Comparison of ENCODE assay signal across 8 mouse cellular contexts in genomic region chr10:79533126-79533911, GRCm38 (mm10). TPM values are rescaled to one million over a fixed set of nuclear protein-coding genes. Genes with fewer than 3 reads are reported as not detected.
DNase-seq lines count a peak whose midpoint lies in the region; ATAC-seq and TF ChIP-seq lines count a peak whose summit lies in the region.

Plpp2 (minus strand) TSS chr10:79533796.

- peak; percentile 45 for TF ChIP-seq CTCF in E14TG2a.4 (conservative IDR thresholded peaks at IDR 0.05; ENCODE audit: low read length)
- TF ChIP-seq CTCF in heart, postnatal 0 days (IDR thresholded peaks at IDR 0.05; ENCODE audit: low read depth): peak; percentile 49

- H3K4me1 ChIP-seq in E14TG2a.4 (replicated peaks; ENCODE audit: low read depth, low read length): peaks cover 40% of the 10 kb centered on the region
- peaks cover 10% of the 10 kb centered on the region for H3K4me1 ChIP-seq in heart, postnatal 0 days (ENCODE audit: control insufficient read depth, insufficient read depth)
- peaks cover 13% of the 10 kb centered on the region for H3K4me1 ChIP-seq in neural tube, embryonic 12.5 days

- peaks cover 43% of the 10 kb centered on the region for H3K27me3 ChIP-seq in E14TG2a.4 (ENCODE audit: insufficient read depth, low read length)
- peaks cover 9% of the 10 kb centered on the region; the same call in 1 of the 2 replicates for H3K27me3 ChIP-seq in heart, postnatal 0 days (ENCODE audit: control insufficient read depth, insufficient read depth, low read length)
- H3K27me3 ChIP-seq in neural tube, embryonic 12.5 days (replicated peaks): no peaks in the 10 kb centered on the region

- peak within 1 kb of the TSS; percentile 97 for H3K4me2 ChIP-seq in heart, postnatal 0 days (ENCODE audit: low read depth, low read length)
- H3K4me2 ChIP-seq in neural tube, embryonic 12.5 days (replicated peaks): peak within 1 kb of the TSS; percentile 98

- peak within 1 kb of the TSS; percentile 61 for H3K9ac ChIP-seq in heart, postnatal 0 days (replicated peaks; ENCODE audit: low read depth, low read length)
- peak within 1 kb of the TSS; percentile 48 for H3K9ac ChIP-seq in neural tube, embryonic 12.5 days

- peak; percentile 77 for ATAC-seq in heart, postnatal 0 days (ENCODE audit: insufficient read depth, low read depth)
- ATAC-seq in neural tube, embryonic 12.5 days (ENCODE audit: low FRiP score, low read depth): peak; percentile 75

- no peak within 1 kb of the TSS for H3K27ac ChIP-seq in heart, postnatal 0 days (ENCODE audit: low read depth)
- H3K27ac ChIP-seq in neural tube, embryonic 12.5 days: no peak within 1 kb of the TSS

- under 1% methylated on average over 52 of the region's 52 CpGs for WGBS in heart, postnatal 0 days
- under 1% methylated on average over 52 of the region's 52 CpGs for WGBS in neural tube, embryonic 12.5 days

- peaks cover 20% of the 10 kb centered on the region for H3K36me3 ChIP-seq in E14TG2a.4 (ENCODE audit: insufficient read depth, low read length)
- no peaks in the 10 kb centered on the region for H3K36me3 ChIP-seq in heart, postnatal 0 days (replicated peaks; ENCODE audit: control insufficient read depth, insufficient read depth, low read length)
- peaks cover 1% of the 10 kb centered on the region; the same call in 1 of the 2 replicates for H3K36me3 ChIP-seq in neural tube, embryonic 12.5 days

- H3K9me3 ChIP-seq in E14TG2a.4 (ENCODE audit: low read length): no peaks in the 10 kb centered on the region
- H3K9me3 ChIP-seq in heart, postnatal 0 days (replicated peaks; ENCODE audit: control insufficient read depth, low read length): no peaks in the 10 kb centered on the region
- H3K9me3 ChIP-seq in neural tube, embryonic 12.5 days: no peaks in the 10 kb centered on the region

- peak within 1 kb of the TSS; percentile 90 for H3K4me3 ChIP-seq in E14TG2a.4 (replicated peaks; ENCODE audit: low read length)
- H3K4me3 ChIP-seq in heart, postnatal 0 days (ENCODE audit: low read depth, low read length): peak within 1 kb of the TSS; percentile 67
- H3K4me3 ChIP-seq in neural tube, embryonic 12.5 days: peak within 1 kb of the TSS; percentile 60

- peak; percentile 63 for DNase-seq in c-Kit-positive CD71-negative TER-119-negative erythroid progenitor cells, embryonic 14.5 days (ENCODE audit: low read depth)
- DNase-seq in fibroblast of lung, adult 2 months (ENCODE audit: low read depth): peak; percentile 34
- DNase-seq in heart, postnatal 0 days (ENCODE audit: low spot score): peak; percentile 51
- DNase-seq in kidney, postnatal 25 days: peak; percentile 91 to 95
- peak; percentile 90 to 91 for DNase-seq in lung, adult 18-20 months
- DNase-seq in testis, postnatal 10 days (ENCODE audit: low spot score): peak; percentile 87

- no peak for TF ChIP-seq EP300 in heart, postnatal 0 days (IDR thresholded peaks at IDR 0.05; ENCODE audit: low read depth)

RNA-seq across cellular contexts. Expression of gene Plpp2, which starts in this region (rescaled TPM):
- total RNA-seq in heart, postnatal 0 days (2014; rRNA removed; ENCODE audit: low replicate concordance): 7.4 and 11.7 TPM in 2 replicates
- 5.0 and 5.1 TPM in 2 replicates for polyA plus RNA-seq in heart, postnatal 0 days (2015; fragmentation: Nextera tagmentation; extraction: Ambion mirVana)
- 16.2 and 17.9 TPM in 2 replicates for polyA plus RNA-seq in neural tube, embryonic 12.5 days (2016; fragmentation: Nextera tagmentation; extraction: Ambion mirVana)

Comparison
In these comparisons a context has a peak if more than half of its experiments do, and no peak if none do; other contexts are left out.
1. DNase-seq: peak in every context shown above with its lines; median percentile 93 in kidney, postnatal 25 days; 90 in lung, adult 18-20 months; 87 in testis, postnatal 10 days; 63 in c-Kit-positive CD71-negative TER-119-negative erythroid progenitor cells, embryonic 14.5 days; 51 in heart, postnatal 0 days; 34 in fibroblast of lung, adult 2 months.